Mouse (Mus musculus) liver, adult 2 months (tissue): ENCODE measurements around the gene Ppp1r3e.

ENCODE experiments used
- CTCF ChIP-seq: fragments of 200-500 bp; IDR thresholded peaks from 2 replicates; pipeline ENCODE4 v1.5.1; 2011; ENCODE audit warnings: low read depth, low read length, control low read depth
- POLR2A ChIP-seq: fragments of 200-500 bp; IDR thresholded peaks from 2 replicates; pipeline ENCODE4 v1.6.1; 2011; ENCODE audit warnings: low read length, control low read depth; ENCODE audit not compliant: insufficient read depth; ENCODE audit errors: extremely low read depth

GRCm38 (mm10) chr14:54823716-54824115 lies 53.6 kb downstream of the Ppp1r3e start:
- TF ChIP-seq CTCF (no peak), POLR2A (no peak)
